Mouse (Mus musculus): ENCODE measurements around the gene Aars2. TPM values are rescaled to one million over a fixed set of nuclear protein-coding genes. Genes with fewer than 3 reads are reported as not detected.
A peak's percentile ranks its signal among the peaks of the same experiment; 100 is the strongest.

The Aars2 gene
- polyA plus RNA-seq, 1 experiment from 2014 or later: 5.6 TPM

DNA sequence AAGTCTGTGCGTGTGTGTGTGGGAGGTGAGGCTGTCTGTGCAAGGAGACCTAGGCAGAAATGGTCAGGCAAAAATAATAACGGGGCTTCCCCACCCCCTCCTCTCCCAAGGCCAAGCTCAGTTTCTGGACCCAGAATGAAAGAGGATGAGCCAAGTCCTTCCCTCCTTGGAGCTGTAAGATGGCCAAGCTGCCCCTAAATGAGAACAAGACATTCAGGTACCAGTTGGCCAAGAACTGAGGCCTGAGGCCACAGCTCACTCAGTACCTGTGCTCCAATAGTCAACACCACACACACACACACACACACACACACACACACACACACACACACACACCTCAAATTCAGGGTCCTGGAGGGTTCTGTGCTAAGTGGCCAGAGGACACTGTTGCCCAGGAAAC is 36.1 kb downstream of the Aars2 start:
- 54% methylated on average over 2 of the region's 2 CpGs for WGBS (ENCODE audit: insufficient replicate concordance)
- no peaks in the 10 kb centered on the region for H3K36me3 ChIP-seq (ENCODE audit: control insufficient read depth, insufficient read depth)

DNA sequence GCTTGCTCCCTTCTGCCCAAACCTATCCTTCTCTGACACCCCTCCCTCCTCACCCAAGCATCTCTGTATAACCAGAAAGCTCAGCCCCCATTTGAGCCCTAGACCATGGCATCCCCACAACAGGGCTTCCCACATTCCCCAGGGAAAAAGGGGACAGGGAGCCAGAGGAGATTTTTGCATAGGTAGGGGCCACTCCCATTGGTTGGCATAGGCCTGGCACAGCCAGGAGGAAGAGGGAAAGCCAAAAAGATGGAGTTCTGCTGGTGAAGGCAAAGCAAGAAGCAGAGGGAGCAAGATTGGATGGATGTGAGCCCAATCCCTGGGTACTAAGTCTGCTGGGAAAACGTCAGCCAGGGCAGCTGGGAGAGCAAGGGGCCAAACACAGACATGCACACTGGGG is 36.5 kb downstream of the Aars2 start:
- Histone ChIP-seq H3K36me3 (ENCODE audit: control insufficient read depth, insufficient read depth) (no peaks in the 10 kb centered on the region), H3K9ac (ENCODE audit: low read depth, low read length) (no peak overlapping the region), H3K9me3 (replicated peaks; ENCODE audit: control insufficient read depth, low read length) (no peaks in the 10 kb centered on the region), H3K27me3 (ENCODE audit: control insufficient read depth, insufficient read depth, low read depth, low read length) (peaks cover 74% of the 10 kb centered on the region), H3K4me3 (ENCODE audit: low read depth, low read length) (no peak overlapping the region), H3K4me2 (ENCODE audit: low read depth, low read length) (no peak overlapping the region), H3K4me1 (ENCODE audit: control insufficient read depth, low read depth, low read length) (no peaks in the 10 kb centered on the region), H3K27ac (ENCODE audit: low read length) (no peak overlapping the region)
- WGBS (ENCODE audit: insufficient replicate concordance): 10% methylated on average over 1 of the region's 1 CpGs
- no peak for ATAC-seq (ENCODE audit: low read depth)

More for the DNA sequence above, 36.1 kb downstream of the Aars2 start:
- H3K27me3 ChIP-seq (ENCODE audit: control insufficient read depth, insufficient read depth, low read depth, low read length): peaks cover 70% of the 10 kb centered on the region
- no peak overlapping the region for H3K4me2 ChIP-seq (ENCODE audit: low read depth, low read length)
- H3K27ac ChIP-seq (ENCODE audit: low read length): no peak overlapping the region
- no peak overlapping the region for H3K4me3 ChIP-seq (ENCODE audit: low read depth, low read length)
- ATAC-seq (ENCODE audit: low read depth): no peak
- no peaks in the 10 kb centered on the region for H3K4me1 ChIP-seq (ENCODE audit: control insufficient read depth, low read depth, low read length)
- H3K9me3 ChIP-seq (replicated peaks; ENCODE audit: control insufficient read depth, low read length): no peaks in the 10 kb centered on the region
- no peak overlapping the region for H3K9ac ChIP-seq (ENCODE audit: low read depth, low read length)

DNA sequence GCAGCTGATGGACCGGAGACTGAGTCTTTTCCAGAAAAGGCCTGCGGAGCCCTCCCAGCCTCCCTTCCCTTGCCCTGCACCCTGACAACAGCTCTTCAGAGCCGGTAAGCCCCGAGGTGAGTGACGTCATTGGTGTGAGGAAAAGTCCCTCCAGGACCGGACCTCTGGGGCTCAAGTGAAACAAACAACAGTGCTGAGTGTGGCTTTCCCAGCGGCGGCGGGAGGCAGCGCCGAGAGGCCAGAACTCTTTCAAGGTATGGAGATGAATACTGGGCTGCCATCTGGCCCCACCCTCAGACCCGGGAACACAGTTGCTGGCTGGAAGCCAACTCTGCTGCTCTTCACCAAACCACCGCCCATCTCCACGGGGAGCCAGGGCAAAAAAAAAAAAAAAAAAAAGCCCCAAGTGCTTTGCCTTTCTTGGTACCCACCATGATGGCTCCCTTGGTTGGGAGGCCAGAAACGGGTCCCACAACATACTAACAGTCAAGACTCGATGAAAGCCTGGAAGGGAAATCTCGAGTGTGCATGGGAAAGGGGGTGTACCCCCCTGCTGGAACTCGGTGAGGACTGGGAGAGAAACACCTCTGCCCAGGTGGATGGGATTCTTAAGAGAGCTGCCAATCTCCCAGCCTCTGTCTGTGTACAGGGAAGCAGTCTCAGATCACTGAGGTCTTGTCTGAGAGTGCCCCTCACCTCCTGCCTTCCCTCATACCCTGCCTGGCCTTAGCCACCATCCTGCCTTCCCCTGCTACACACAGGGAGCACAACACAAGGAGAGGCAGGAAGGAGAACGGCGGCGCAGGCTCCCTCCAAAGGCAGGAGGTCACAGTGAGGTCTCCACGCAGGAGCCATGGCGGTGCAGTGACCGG is 37.6 kb downstream of the Aars2 start:
- Histone ChIP-seq H3K27me3 (ENCODE audit: control insufficient read depth, insufficient read depth, low read depth, low read length) (peaks cover 79% of the 10 kb centered on the region), H3K9me3 (replicated peaks; ENCODE audit: control insufficient read depth, low read length) (no peaks in the 10 kb centered on the region), H3K27ac (ENCODE audit: low read length) (no peak overlapping the region), H3K9ac (ENCODE audit: low read depth, low read length) (no peak overlapping the region), H3K4me2 (ENCODE audit: low read depth, low read length) (no peak overlapping the region), H3K36me3 (ENCODE audit: control insufficient read depth, insufficient read depth) (no peaks in the 10 kb centered on the region), H3K4me3 (ENCODE audit: low read depth, low read length) (no peak overlapping the region), H3K4me1 (ENCODE audit: control insufficient read depth, low read depth, low read length) (peaks cover under 1% of the 10 kb centered on the region)
- no peak for ATAC-seq (ENCODE audit: low read depth)
- WGBS (ENCODE audit: insufficient replicate concordance): 5% methylated on average over 24 of the region's 24 CpGs

DNA sequence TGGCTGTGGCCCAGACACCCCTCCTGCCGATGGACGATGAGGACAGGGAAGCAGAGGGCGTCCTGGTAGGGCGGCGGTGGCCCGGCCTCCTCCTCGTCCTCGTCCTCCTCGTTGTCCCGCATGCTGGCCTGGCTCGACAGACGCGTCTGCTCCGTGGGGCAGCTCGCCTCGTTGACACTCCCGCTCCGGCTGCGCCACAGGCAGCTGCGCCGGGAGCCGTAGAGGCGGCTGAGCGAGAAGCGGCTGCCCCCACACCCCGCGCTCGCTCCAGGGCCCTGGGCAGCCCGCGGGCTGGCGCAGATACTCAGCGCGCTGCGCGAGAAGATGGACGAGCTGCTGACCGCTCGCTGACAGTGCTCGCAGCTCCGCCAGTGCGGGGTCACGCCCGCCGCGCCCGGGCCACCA is 38.2 kb downstream of the Aars2 start:
- no peak overlapping the region for H3K27ac ChIP-seq (ENCODE audit: low read length)
- no peaks in the 10 kb centered on the region for H3K36me3 ChIP-seq (ENCODE audit: control insufficient read depth, insufficient read depth)
- H3K4me2 ChIP-seq (ENCODE audit: low read depth, low read length): no peak overlapping the region
- no peaks in the 10 kb centered on the region for H3K9me3 ChIP-seq (replicated peaks; ENCODE audit: control insufficient read depth, low read length)
- H3K27me3 ChIP-seq (ENCODE audit: control insufficient read depth, insufficient read depth, low read depth, low read length): peaks cover 86% of the 10 kb centered on the region
- H3K4me1 ChIP-seq (ENCODE audit: control insufficient read depth, low read depth, low read length): peaks cover 5% of the 10 kb centered on the region
- no peak overlapping the region for H3K9ac ChIP-seq (ENCODE audit: low read depth, low read length)
- WGBS (ENCODE audit: insufficient replicate concordance): 2% methylated on average over 46 of the region's 46 CpGs
- ATAC-seq (ENCODE audit: low read depth): no peak
- no peak overlapping the region for H3K4me3 ChIP-seq (ENCODE audit: low read depth, low read length)

DNA sequence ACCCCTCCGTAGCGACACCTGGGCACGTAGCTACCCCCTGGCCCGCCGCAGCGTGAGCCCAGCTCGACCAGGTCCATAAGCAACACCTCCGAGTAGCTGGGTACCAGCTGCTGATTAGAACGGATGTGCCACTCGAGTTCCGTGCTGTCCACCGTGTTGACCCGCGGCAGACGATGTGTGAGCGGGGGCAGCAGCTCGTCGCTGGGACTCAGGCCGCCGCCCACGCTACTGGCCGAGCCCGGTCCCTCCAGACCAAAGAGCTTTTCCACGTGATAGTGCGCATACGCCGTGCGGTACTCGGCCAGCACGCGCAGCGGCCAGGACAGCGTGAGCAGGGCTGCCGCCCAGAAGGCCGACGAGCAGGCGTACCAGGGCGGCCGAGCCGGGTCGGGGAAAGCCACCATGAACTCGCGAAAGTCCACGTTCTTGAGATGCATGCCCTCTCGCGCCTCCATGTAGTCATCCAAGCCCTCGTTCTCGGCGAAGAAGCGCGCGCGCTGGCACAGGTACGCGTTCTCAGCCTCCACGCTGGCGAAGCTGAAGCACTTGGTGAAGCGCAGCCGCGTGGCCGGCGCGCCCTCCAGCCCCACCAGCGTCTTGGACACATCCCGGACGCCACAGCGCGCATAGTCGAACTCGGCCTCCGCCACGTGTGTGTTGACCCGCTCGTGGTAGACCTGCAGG is 38.8 kb downstream of the Aars2 start:
- H3K4me2 ChIP-seq (ENCODE audit: low read depth, low read length): peak overlapping the region; percentile 9; the same call in 1 of the 2 replicates
- no peak overlapping the region for H3K27ac ChIP-seq (ENCODE audit: low read length)
- H3K9ac ChIP-seq (ENCODE audit: low read depth, low read length): no peak overlapping the region
- H3K36me3 ChIP-seq (ENCODE audit: control insufficient read depth, insufficient read depth): no peaks in the 10 kb centered on the region
- 3% methylated on average over 74 of the region's 74 CpGs for WGBS (ENCODE audit: insufficient replicate concordance)
- no peaks in the 10 kb centered on the region for H3K9me3 ChIP-seq (replicated peaks; ENCODE audit: control insufficient read depth, low read length)
- no peak overlapping the region for H3K4me3 ChIP-seq (ENCODE audit: low read depth, low read length)
- peaks cover 91% of the 10 kb centered on the region for H3K27me3 ChIP-seq (ENCODE audit: control insufficient read depth, insufficient read depth, low read depth, low read length)
- no peak for ATAC-seq (ENCODE audit: low read depth)
- peaks cover 5% of the 10 kb centered on the region for H3K4me1 ChIP-seq (ENCODE audit: control insufficient read depth, low read depth, low read length)

DNA sequence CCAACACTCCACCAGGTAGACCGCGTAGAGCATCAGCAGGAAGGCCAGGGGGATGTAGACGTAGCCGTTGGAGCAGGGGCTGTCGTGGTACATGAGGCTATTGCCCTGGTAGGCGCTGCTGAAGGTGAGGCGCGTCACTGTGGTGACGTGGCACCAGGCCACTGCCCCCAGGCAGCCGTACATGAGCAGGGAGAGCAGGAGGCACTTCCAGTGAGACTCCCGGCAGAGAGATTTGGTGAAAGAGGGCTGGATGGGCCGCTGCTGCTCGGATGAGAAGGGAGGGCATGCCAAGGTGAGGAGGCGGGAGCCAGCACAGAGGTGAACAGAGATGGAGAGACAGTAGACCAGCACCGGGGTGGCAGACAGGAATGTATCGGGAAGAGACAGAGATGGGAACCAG is 40.3 kb downstream of the Aars2 start:
- Histone ChIP-seq H3K4me1 (ENCODE audit: control insufficient read depth, low read depth, low read length) (peaks cover 6% of the 10 kb centered on the region), H3K4me3 (ENCODE audit: low read depth, low read length) (no peak overlapping the region), H3K4me2 (ENCODE audit: low read depth, low read length) (no peak overlapping the region), H3K27ac (ENCODE audit: low read length) (no peak overlapping the region), H3K9me3 (replicated peaks; ENCODE audit: control insufficient read depth, low read length) (no peaks in the 10 kb centered on the region), H3K27me3 (ENCODE audit: control insufficient read depth, insufficient read depth, low read depth, low read length) (peaks cover 97% of the 10 kb centered on the region), H3K36me3 (ENCODE audit: control insufficient read depth, insufficient read depth) (no peaks in the 10 kb centered on the region), H3K9ac (ENCODE audit: low read depth, low read length) (no peak overlapping the region)
- no peak for ATAC-seq (ENCODE audit: low read depth)
- WGBS (ENCODE audit: insufficient replicate concordance): 56% methylated on average over 16 of the region's 16 CpGs

DNA sequence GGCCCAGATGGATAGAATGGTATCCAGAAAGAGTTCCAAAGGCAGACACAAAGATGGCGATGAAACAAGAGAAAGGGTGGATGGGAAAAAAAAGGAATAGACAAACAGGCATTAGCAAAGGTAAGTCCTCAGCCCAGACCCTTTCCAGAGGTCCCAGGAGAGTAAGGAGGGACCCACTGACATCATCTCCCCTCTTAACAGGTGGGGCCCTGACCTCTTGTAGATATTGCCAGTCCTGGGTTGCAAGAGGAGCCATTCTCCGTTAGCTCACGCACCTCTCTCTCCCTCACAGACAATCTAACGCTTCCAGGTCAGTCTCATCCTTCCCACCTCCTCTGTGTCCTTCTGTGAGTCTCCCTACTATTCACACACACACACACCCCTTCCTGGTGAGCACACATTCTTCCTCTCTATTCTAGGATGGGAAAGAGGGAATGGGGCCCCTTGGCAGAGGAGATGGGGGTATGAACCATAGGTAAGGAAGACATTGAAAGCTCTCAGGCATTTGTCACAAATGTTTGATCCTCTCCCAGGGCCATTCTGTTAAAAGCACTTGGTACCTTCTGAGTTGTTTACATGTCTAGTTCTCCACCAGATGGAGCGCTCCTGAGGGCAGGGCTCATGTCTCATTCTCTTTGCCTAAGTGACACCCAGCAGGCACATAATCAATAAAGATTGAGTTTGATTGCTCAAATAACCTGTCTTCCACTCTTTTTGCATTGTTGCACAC is 41.0 kb downstream of the Aars2 start:
- 62% methylated on average over 5 of the region's 5 CpGs for WGBS (ENCODE audit: insufficient replicate concordance)

DNA sequence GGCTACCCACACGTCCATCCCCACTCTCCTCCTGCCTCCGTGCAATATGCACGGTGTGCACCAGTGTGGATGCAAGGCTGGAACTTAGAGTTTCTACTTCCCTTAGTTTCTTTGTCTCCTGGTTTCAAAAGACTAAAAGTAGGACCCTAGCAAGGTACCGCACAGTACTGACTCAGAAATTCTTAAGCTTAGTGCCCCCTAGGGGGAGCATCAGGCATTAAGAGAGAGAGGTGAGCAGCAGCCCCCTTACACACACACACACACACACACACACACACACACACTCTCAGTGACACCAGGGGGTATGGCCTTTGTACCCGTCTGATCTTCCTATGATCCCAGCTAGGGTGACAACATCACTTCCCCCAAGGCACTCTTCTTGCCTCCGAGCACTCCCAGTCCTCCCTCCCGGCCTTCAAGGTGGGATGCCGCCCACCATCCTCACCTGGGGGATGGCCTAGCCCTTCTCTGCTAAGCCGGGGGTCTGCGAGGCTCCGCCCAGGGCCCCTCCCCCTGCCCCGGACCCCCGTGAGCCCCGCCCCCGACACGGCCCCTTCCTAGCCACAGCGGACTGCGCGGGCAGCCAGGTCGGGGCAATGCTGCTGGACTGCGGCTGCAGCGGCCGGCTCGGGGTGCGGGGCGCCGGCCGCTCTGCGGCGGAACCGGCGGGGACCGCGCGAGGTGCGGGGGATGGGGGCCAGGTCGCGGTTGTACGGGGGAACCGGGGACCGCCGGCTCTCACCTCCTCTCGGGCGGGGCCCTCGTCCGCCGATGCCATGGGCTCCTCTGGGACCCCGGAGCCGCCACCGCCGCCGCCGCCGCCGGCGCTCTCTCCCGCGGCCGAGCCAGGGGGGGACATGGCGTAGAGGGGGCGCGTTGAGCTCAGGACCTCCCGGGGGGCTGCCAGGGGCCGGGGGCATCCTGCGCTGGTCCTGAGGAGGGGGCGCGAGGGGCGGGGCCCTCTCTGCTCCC is 42.2 kb downstream of the Aars2 start:
- 4% methylated on average over 60 of the region's 68 CpGs for WGBS (ENCODE audit: insufficient replicate concordance)
- H3K27ac ChIP-seq (ENCODE audit: low read length): no peak overlapping the region
- 0 out of 2 replicates have a peak, but pooled peaks have one; percentile 9 for ATAC-seq (ENCODE audit: low read depth)
- H3K4me3 ChIP-seq (ENCODE audit: low read depth, low read length): peak overlapping the region; percentile 42
- H3K27me3 ChIP-seq (ENCODE audit: control insufficient read depth, insufficient read depth, low read depth, low read length): peaks cover 81% of the 10 kb centered on the region
- no peaks in the 10 kb centered on the region for H3K9me3 ChIP-seq (replicated peaks; ENCODE audit: control insufficient read depth, low read length)
- no peaks in the 10 kb centered on the region for H3K36me3 ChIP-seq (ENCODE audit: control insufficient read depth, insufficient read depth)
- peak overlapping the region; percentile 56 for H3K4me2 ChIP-seq (ENCODE audit: low read depth, low read length)
- H3K9ac ChIP-seq (ENCODE audit: low read depth, low read length): no peak overlapping the region
- H3K4me1 ChIP-seq (ENCODE audit: control insufficient read depth, low read depth, low read length): peaks cover 7% of the 10 kb centered on the region

More for the DNA sequence above, 41.0 kb downstream of the Aars2 start:
- no peak overlapping the region for H3K4me3 ChIP-seq (ENCODE audit: low read depth, low read length)
- H3K9me3 ChIP-seq (replicated peaks; ENCODE audit: control insufficient read depth, low read length): no peaks in the 10 kb centered on the region
- H3K4me2 ChIP-seq (ENCODE audit: low read depth, low read length): no peak overlapping the region
- no peak overlapping the region for H3K9ac ChIP-seq (ENCODE audit: low read depth, low read length)
- no peak for ATAC-seq (ENCODE audit: low read depth)
- peaks cover 93% of the 10 kb centered on the region for H3K27me3 ChIP-seq (ENCODE audit: control insufficient read depth, insufficient read depth, low read depth, low read length)
- H3K4me1 ChIP-seq (ENCODE audit: control insufficient read depth, low read depth, low read length): peaks cover 7% of the 10 kb centered on the region
- H3K36me3 ChIP-seq (ENCODE audit: control insufficient read depth, insufficient read depth): no peaks in the 10 kb centered on the region
- H3K27ac ChIP-seq (ENCODE audit: low read length): no peak overlapping the region

All from liver, embryonic 16.5 days (tissue).